Mouse (Mus musculus): ENCODE results near the gene Omt2a.
"Not testable (repeated sequence)": the region's sequence is repeated elsewhere in the genome, so short reads cannot be mapped to it uniquely, and the experiment has no call there.

The Omt2a gene

GRCm38 (mm10) chr9:78296089-78296488, 18.5 kb downstream of the Omt2a start:
- DNase-seq (ENCODE audit: low spot score) = peak; percentile 61

DNA sequence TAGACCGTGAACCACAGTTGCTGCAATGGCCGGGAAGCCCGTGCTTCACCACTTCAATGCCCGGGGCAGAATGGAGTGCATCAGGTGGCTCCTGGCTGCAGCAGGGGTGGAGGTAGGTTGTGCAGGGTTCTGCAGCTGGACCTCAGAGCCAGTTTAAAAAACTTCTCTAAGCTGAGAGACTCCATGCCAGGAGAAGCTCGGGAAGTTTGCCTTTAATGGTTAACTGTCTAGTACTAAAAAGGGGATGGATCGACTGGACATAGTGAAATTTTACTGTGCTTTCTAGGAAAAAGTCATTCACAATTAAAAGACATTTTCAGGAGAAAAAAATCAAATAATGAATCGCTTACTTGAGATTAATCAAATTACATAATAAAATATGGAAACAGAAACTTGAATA, 19.8 kb downstream of the Omt2a start:
- not testable (repeated sequence) for DNase-seq (ENCODE audit: low spot score)

- DNase-seq (ENCODE audit: low spot score) = not testable (repeated sequence)
Observed at GRCm38 (mm10) chr9:78293683-78294082, 20.9 kb downstream of the Omt2a start.

DNA sequence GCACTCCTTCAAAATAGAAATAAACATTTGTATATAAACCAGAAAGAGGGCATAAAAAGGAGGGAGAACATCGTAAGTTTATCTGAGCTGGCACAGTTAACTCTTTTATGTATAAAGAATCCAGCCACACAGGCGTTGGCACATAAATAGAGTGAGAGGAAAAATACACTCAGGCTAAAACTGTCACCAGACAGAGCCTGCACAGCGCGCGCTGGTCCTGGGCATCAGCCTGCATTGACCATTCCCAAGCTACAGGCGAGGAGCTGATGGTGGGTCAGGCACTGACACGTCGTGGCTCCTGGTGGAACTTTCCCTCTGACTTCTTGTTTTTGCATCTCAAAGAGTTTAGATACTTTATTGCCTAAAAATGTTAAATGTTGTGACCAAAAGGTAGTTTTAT, 22.1 kb downstream of the Omt2a start:
- not testable (repeated sequence) for DNase-seq (ENCODE audit: low spot score)

- DNase-seq (ENCODE audit: low spot score) = not testable (repeated sequence)
Observed at GRCm38 (mm10) chr9:78289723-78290122, 24.9 kb downstream of the Omt2a start, which contains the start of gene Gm10639. Gm10639 (plus strand) TSS chr9:78289923.

DNA sequence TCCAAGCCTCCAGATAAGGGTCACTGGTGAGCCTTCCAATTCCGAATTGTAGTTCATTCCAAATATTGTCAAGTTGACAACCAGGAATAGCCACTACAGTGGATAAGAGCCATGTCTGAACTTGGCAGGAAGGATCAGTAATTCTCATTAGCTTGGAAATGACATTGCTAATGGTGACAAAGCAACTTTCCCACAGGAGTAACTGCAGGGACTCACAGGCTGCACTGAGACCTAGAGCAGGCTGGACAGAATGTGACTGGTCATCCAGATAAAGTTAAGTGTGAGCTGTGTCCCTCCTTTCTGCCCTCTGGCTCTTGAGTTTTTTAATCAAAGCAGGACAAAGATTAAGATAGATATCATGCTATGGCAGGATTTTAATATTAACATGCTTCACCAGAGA, 25.5 kb downstream of the Omt2a start:
- not testable (repeated sequence) for DNase-seq (ENCODE audit: low spot score)

DNA sequence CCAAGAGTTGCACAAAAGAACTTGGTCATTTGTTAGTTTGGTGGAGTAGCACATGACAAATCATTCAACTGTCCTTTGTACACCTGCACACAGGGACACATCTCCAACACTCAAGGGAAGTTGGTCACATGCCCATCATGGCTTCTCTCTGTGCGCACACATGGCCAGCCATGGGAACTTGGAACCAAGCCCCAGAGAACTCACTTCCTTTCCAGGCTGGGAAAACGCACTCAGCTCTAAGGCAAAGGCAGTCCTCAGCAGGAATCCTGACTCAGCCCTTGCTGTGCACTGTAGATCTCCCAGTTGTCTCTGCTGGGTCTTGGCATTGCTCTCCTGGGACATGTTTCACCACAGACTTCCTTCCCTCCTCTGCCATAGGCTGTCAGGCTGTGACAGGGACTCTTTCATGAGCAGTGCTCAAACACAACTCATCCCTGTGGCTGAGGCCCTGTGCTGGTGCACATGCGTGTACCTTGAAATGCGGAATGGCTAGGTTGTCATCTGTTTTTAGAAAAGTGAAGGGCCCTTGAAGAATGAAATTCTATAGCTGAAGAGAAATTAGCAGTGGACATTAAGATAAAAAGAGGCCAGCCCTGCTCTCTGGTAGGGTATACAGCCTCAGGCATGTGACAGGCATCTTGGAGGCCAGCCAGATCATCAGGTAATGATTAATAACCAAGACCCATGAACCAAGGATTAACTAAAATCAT, 32.4 kb downstream of the Omt2a start:
- not testable (repeated sequence) for DNase-seq (ENCODE audit: low spot score)

DNA sequence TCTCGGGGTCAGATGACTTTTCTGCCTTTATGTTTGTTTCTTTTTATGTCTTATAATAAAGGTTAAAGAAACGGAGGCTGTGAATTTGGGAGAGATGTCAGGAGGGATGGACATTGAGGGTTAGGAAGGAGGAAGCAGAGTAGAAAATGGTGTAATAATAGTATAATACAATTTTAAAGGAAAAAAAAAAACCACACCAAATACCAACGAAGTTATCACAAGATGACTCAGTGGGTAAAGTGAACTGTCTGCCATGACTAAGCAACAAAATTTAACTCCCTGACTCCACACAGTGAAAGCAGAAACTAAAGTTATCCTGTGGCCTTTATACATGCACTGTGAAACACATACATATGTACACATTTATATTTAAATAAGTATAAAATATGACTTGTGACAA, 43.7 kb downstream of the Omt2a start:
- not testable (repeated sequence) for DNase-seq (ENCODE audit: low spot score)

All from testis, postnatal 10 days (tissue).